Mouse (Mus musculus): ENCODE measurements at regions not wholly inside any gene's neighbourhood (a gene's known extent, or its start where the extent isn't known, plus 50 kb on each side); places are given as distances from the start of the nearest gene placed in this dataset.

DNA sequence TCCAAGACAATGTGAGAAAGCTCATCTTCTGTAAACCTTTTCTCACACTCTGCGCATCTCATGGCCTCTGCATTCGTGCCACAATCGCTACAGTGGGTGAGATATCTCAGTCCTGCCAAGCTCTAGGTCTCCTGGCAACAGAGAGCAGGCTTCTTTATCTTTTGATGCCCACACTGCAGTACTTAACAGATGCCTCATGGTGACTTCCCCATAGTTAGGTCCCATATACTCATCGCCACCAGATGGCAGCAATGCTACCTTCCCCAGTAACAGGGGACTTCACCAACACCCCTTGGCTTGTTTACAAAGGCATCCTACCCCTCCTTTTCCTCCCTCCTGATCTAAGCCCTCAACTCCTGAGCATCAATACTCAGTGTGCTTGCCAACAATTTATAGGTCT is 123.5 kb upstream of the Gimd1 start:
- Histone ChIP-seq H3K36me3 (no peaks in the 10 kb centered on the region), H3K4me3 (no peak overlapping the region), H3K4me1 (no peaks in the 10 kb centered on the region), H3K9me3 (replicated peaks) (no peaks in the 10 kb centered on the region), H3K27ac (no peak overlapping the region), H3K4me2 (no peak overlapping the region), H3K9ac (no peak overlapping the region), H3K27me3 (replicated peaks) (no peaks in the 10 kb centered on the region)
- WGBS (ENCODE audit: insufficient replicate concordance), result 14% methylated on average over 4 of the region's 4 CpGs
- peak; percentile 73 for ATAC-seq

DNA sequence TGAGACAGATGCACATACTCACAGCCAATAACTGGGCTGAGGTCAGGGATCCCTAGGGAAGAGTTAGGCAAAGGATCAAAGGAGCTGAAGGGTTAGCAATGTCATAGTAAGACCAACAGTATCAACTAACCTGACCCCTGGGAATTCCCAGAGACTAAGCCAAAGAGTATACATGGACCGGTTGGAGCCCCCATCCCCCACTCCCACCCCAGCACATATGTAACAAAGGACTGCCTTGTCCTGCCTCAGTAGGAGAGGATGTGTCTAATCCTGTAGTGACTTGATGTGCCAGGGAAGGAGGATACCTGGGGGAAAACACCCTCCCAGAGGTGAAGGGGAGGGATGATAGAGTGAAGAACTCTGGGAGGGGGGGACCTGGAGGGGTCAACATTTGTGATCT is 119.4 kb upstream of the Gimd1 start:
- H3K4me2 ChIP-seq, result no peak overlapping the region
- H3K27me3 ChIP-seq (replicated peaks), result no peaks in the 10 kb centered on the region
- H3K4me1 ChIP-seq, result no peaks in the 10 kb centered on the region
- H3K9me3 ChIP-seq (replicated peaks), result no peaks in the 10 kb centered on the region
- H3K36me3 ChIP-seq, result no peaks in the 10 kb centered on the region
- H3K9ac ChIP-seq, result no peak overlapping the region
- WGBS (ENCODE audit: insufficient replicate concordance), result 44% methylated on average over 1 of the region's 1 CpGs
- H3K27ac ChIP-seq, result no peak overlapping the region
- ATAC-seq, result no peak
- H3K4me3 ChIP-seq, result no peak overlapping the region

DNA sequence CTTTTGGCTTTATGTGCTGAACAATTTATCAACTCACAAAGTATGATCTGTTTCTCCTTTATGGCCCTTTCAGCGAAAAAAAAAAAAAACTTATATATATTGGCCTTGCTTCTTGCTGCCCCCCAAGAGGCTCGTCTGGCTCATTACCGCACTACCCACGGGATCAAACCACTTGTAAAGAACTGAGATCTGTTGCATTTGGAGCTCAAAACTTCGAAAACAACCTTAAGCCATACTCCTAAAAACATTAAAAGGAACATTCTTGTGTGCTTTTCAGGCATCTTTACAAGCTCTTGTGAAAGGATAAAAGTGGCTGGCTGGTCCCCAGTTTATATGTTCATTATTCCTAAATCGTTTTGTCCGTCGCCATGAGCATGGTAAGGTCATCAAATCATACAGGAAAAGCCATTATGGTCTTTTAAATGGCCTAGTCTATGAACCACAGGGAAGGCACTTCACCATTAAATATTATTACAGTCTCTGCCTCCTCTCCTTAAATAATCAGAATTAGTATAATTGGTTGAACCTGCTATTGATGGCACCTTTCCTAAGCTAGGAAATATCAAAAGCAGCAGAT is 117.0 kb upstream of the Gimd1 start:
- Histone ChIP-seq H3K9me3 (replicated peaks) (no peaks in the 10 kb centered on the region), H3K9ac (no peak overlapping the region), H3K4me2 (no peak overlapping the region), H3K4me3 (no peak overlapping the region), H3K27ac (no peak overlapping the region), H3K4me1 (no peaks in the 10 kb centered on the region), H3K27me3 (replicated peaks) (no peaks in the 10 kb centered on the region), H3K36me3 (no peaks in the 10 kb centered on the region)
- no peak for ATAC-seq
- WGBS (ENCODE audit: insufficient replicate concordance), result 69% methylated on average over 8 of the region's 8 CpGs

DNA sequence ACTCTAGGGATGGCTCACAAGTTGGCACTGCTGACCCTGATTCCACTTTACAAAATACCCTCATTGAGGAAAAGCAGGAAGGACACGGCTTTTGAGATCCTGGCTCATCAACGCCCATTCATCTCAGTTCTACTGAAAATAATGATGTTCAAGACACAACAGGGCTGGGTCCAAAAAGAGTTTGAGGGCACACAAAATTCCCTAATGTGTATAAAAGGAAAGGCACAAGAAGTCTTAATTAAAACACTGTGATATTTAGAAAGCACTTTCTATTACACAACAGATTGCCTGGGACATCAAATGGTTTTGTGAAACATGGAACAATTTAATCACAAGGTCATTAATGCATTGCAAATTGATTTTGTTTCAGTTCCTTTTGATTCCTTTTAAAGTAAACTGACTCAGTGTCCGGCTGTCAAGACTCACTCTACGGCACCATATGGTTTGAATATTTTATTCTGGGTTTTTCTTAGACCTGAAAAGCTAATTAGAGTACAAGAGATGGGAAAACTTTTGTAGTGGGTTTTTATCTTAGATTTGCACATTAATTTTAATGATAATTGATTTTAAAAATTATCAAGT is 96.2 kb upstream of the Gimd1 start:
- H3K4me3 ChIP-seq, result no peak overlapping the region
- H3K36me3 ChIP-seq, result no peaks in the 10 kb centered on the region
- ATAC-seq, result no peak
- no peak overlapping the region for H3K4me2 ChIP-seq
- 62% methylated on average over 4 of the region's 4 CpGs for WGBS (ENCODE audit: insufficient replicate concordance)
- H3K27me3 ChIP-seq (replicated peaks), result no peaks in the 10 kb centered on the region
- H3K9me3 ChIP-seq (replicated peaks), result no peaks in the 10 kb centered on the region
- no peaks in the 10 kb centered on the region for H3K4me1 ChIP-seq
- no peak overlapping the region for H3K9ac ChIP-seq
- H3K27ac ChIP-seq, result no peak overlapping the region

DNA sequence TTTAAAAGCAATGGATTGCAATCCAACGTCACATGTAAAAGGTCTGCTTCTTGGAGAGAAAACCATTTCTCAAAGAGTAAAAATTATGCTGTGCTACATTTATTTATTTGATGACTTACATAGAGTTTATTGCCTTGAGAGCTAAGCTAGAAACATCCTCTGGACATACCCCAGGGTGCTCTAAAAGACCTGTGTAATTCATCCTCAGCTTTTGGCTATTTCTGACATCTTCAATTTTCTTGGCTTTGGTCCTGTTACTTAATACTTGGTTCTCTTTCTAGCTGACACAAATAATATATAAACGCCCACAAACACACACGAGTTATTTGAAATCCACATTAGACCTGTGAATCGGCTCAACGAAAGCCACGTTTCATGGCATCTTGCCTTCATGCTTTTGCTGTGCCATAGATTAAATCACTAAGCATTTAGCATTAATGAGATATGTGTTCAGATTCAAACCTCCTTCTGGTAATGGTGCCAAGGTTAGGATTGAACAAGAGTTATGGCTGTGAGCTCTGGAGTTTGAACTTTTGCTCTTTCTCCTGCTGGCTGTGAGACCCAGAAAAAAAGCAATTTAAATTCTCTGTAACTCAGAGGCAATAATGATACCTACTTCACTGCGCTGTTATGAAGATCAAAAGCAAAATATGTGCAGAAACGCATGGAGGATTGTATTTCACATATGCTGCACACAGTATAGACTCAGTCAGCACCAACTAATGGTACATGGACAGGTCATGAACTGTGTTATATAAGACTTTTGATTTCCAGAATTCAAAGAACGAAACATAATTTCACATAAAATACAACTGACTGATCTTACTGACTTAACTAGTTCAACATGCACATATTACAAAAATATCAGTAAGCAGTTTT is 89.6 kb upstream of the Gimd1 start:
- no peaks in the 10 kb centered on the region for H3K9me3 ChIP-seq (replicated peaks)
- no peak for ATAC-seq
- 77% methylated on average over 9 of the region's 9 CpGs for WGBS (ENCODE audit: insufficient replicate concordance)
- no peak overlapping the region for H3K9ac ChIP-seq
- no peaks in the 10 kb centered on the region for H3K27me3 ChIP-seq (replicated peaks)
- no peak overlapping the region for H3K27ac ChIP-seq
- H3K36me3 ChIP-seq, result no peaks in the 10 kb centered on the region
- H3K4me2 ChIP-seq, result no peak overlapping the region
- H3K4me1 ChIP-seq, result no peaks in the 10 kb centered on the region
- H3K4me3 ChIP-seq, result no peak overlapping the region

DNA sequence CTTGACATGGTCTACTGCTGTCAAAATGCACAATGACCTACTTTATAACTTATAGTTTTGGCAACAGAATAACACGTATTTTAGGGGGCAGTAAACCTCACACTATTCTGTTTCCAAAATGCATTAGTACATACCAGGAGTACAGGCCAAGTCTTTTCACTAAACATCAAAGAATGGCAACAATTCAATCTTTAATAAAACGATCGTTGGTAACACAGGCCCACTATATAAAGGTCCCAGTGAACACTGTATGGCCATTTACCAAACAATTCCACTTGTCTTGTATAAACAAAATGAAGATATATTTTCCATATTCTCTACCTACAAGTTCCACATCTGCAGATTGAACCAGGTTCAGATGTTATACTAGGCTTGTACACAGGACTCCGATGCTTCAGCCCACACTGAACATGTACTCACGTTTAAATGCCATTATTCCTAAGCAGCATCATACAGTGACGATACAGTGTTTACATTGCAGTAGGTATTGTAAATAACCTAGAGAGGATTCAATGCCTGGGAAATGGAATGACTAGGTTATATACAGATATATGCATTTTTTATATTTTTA is 78.3 kb upstream of the Gimd1 start:
- Histone ChIP-seq H3K36me3 (no peaks in the 10 kb centered on the region), H3K4me3 (no peak overlapping the region), H3K9ac (no peak overlapping the region), H3K27ac (no peak overlapping the region), H3K27me3 (replicated peaks) (no peaks in the 10 kb centered on the region), H3K4me2 (no peak overlapping the region), H3K9me3 (replicated peaks) (no peaks in the 10 kb centered on the region), H3K4me1 (no peaks in the 10 kb centered on the region)
- ATAC-seq, result no peak
- 73% methylated on average over 6 of the region's 6 CpGs for WGBS (ENCODE audit: insufficient replicate concordance)

DNA sequence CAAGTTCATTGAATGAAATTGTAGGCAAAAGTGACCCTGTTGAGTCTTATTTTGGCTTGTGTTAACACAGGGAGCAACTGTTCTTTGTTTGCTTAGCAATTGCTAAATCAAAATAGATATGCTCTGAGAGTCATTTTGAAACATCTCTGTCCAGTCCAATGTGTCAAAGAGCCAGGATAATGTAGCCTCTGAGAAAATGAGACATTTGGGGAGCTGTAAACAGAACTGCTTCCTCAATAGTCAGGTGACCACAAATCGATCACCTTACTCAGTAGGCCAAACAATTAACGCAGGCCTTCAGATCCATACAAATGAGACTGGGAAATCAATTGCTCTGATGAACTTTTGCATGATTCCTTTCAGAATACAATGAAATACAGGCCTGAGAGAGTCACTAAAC is 63.9 kb upstream of the Gimd1 start:
- 72% methylated on average over 2 of the region's 2 CpGs for WGBS (ENCODE audit: insufficient replicate concordance)
- H3K4me1 ChIP-seq, result no peaks in the 10 kb centered on the region
- ATAC-seq, result no peak
- no peak overlapping the region for H3K4me2 ChIP-seq
- no peak overlapping the region for H3K4me3 ChIP-seq
- no peak overlapping the region for H3K27ac ChIP-seq
- H3K36me3 ChIP-seq, result no peaks in the 10 kb centered on the region
- no peaks in the 10 kb centered on the region for H3K9me3 ChIP-seq (replicated peaks)
- no peaks in the 10 kb centered on the region for H3K27me3 ChIP-seq (replicated peaks)
- no peak overlapping the region for H3K9ac ChIP-seq

DNA sequence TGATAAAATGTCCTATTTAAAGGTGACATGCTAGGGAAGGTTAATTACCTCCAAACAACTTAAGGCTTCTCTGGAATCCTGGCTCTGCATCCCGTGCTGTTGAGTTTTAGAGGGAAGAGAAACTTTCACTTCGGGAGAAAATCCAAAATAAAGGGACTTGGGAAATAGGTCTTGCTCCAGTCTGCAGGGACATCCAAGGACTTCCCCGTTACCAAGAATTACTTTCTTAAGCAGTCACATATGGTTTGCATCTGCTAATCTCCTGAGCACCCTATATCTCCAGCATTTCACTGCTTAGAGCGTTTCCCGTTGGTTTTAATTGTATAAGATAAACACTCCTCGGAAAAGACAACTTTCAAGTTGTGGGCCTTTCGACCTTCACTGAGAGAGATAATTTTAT is 63.3 kb upstream of the Gimd1 start:
- H3K36me3 ChIP-seq, result no peaks in the 10 kb centered on the region
- no peak overlapping the region for H3K27ac ChIP-seq
- 60% methylated on average over 7 of the region's 7 CpGs for WGBS (ENCODE audit: insufficient replicate concordance)
- H3K4me3 ChIP-seq, result no peak overlapping the region
- H3K4me1 ChIP-seq, result no peaks in the 10 kb centered on the region
- no peaks in the 10 kb centered on the region for H3K27me3 ChIP-seq (replicated peaks)
- no peak for ATAC-seq
- no peaks in the 10 kb centered on the region for H3K9me3 ChIP-seq (replicated peaks)
- H3K9ac ChIP-seq, result no peak overlapping the region
- no peak overlapping the region for H3K4me2 ChIP-seq
